Mouse (Mus musculus) midbrain, postnatal 0 days (tissue): ENCODE results near the gene Slc29a4. TPM values are rescaled to one million over a fixed set of nuclear protein-coding genes. Genes with fewer than 3 reads are reported as not detected.

Experiments
- ATAC-seq: fragments of 200-750 bp; cut with Nextera tagmentation; 2 replicates; pipeline ENCODE4 v1.8.0; 2017; ENCODE audit warnings: moderate number of reproducible peaks, mild to moderate bottlenecking, moderate TSS enrichment, moderate library complexity; ENCODE audit not compliant: low FRiP score
- DNase-seq: peaks from one replicate; pipeline ENCODE4 v3.0.0-alpha.2; 2015; ENCODE audit warnings: low spot score
- H3K27ac ChIP-seq: fragments of 300-500 bp; sonication (generic); 2 replicates; pipeline ENCODE4 v1.5.1; 2014; ENCODE audit warnings: low read depth, mild to moderate bottlenecking, low read length, mixed read lengths
- H3K27me3 ChIP-seq: fragments of 300-500 bp; sonication (generic); 2 replicates; pipeline ENCODE4 v1.6.1; 2014; ENCODE audit warnings: low read length, control low read depth, mixed read lengths; ENCODE audit not compliant: insufficient read depth
- H3K36me3 ChIP-seq: fragments of 300-500 bp; sonication (generic); 2 replicates; pipeline ENCODE4 v1.6.1; 2014; ENCODE audit warnings: low read length, control low read depth, mixed read lengths; ENCODE audit not compliant: insufficient read depth
- H3K4me1 ChIP-seq: fragments of 300-500 bp; sonication (generic); 2 replicates; pipeline ENCODE4 v1.6.1; 2014; ENCODE audit warnings: mild to moderate bottlenecking, control low read depth, antibody characterized with exemption, low read length, mixed read lengths; ENCODE audit not compliant: insufficient read depth
- H3K4me2 ChIP-seq: fragments of 300-500 bp; sonication (generic); 2 replicates; pipeline ENCODE4 v1.6.1; 2014; ENCODE audit warnings: low read depth, mild to moderate bottlenecking, low read length, mixed read lengths; ENCODE audit not compliant: poor library complexity, severe bottlenecking
- H3K4me3 ChIP-seq: fragments of 300-500 bp; sonication (generic); 2 replicates; pipeline ENCODE4 v1.5.1; 2014; ENCODE audit warnings: low read depth, mild to moderate bottlenecking, low read length, moderate library complexity
- H3K9ac ChIP-seq: fragments of 300-500 bp; sonication (generic); replicated peaks from 2 replicates; pipeline ENCODE4 v1.6.1; 2014; ENCODE audit warnings: mild to moderate bottlenecking, low read length, moderate library complexity, mixed read lengths; ENCODE audit not compliant: poor library complexity, severe bottlenecking
- H3K9me3 ChIP-seq: fragments of 300-500 bp; sonication (generic); 2 replicates; pipeline ENCODE4 v1.6.1; 2016; ENCODE audit warnings: low read length, control low read depth
- CTCF ChIP-seq: IDR thresholded peaks from 2 replicates; pipeline ENCODE4 v1.5.1; 2016; ENCODE audit warnings: antibody characterized with exemption, mild to moderate bottlenecking
- WGBS: fragments of 180-500 bp; shearing (Covaris S2); extraction: QIAGEN DNeasy Blood & Tissue Kit; methylation state at CpG from one replicate; pipeline ENCODE4 v1.1.7; 2014; 5-methylcytosine and 5-hydroxymethylcytosine counted together
- polyA plus RNA-seq: library from polyadenylated mRNA; unstranded; fragments of >200 nt; fragmentation: Nextera tagmentation; extraction: Ambion mirVana; gene quantifications from 2 replicates; pipeline ENCODE4 v1.2.1, GENCODE M21; 2015
- total RNA-seq: library from RNA; depleted of rRNA; stranded (reverse); fragments of >200 nt; gene quantifications from 2 replicates; pipeline ENCODE4 v1.2.3, GENCODE M21; 2014; rRNA removed

Slc29a4 gene
- total and polyA plus RNA-seq, 2 experiments from 2014 or later, result 67.1 to 67.6 TPM

- peak; percentile 87 for TF ChIP-seq CTCF
- Histone ChIP-seq H3K9me3 (no peaks in the 10 kb centered on the region), H3K4me2 (no peak overlapping the region), H3K36me3 (peaks cover 51% of the 10 kb centered on the region), H3K4me1 (no peaks in the 10 kb centered on the region; the same call in 1 of the 2 replicates), H3K4me3 (no peak overlapping the region), H3K9ac (no peak overlapping the region), H3K27ac (peak overlapping the region; percentile 69), H3K27me3 (no peaks in the 10 kb centered on the region)
- WGBS, result 6% methylated on average over 7 of the region's 7 CpGs
- DNase-seq, result peak; percentile 92
- no peak for ATAC-seq
Observed at GRCm38 (mm10) chr5:142767937-142768336, 75.6 kb downstream of the Slc29a4 start.

GRCm38 (mm10) chr5:142768352-142769267 is 76.3 kb downstream of the Slc29a4 start:
- 35% methylated on average over 10 of the region's 10 CpGs for WGBS
- Histone ChIP-seq H3K4me2 (no peak overlapping the region), H3K27me3 (no peaks in the 10 kb centered on the region), H3K4me1 (no peaks in the 10 kb centered on the region; the same call in 1 of the 2 replicates), H3K9me3 (no peaks in the 10 kb centered on the region), H3K36me3 (peaks cover 54% of the 10 kb centered on the region), H3K9ac (peak overlapping the region; percentile 30; the same call in 1 of the 2 replicates), H3K4me3 (no peak overlapping the region), H3K27ac (peak overlapping the region; percentile 69)
- DNase-seq (no peak), ATAC-seq (no peak)
- no peak for TF ChIP-seq CTCF

- H3K4me1 ChIP-seq, result no peaks in the 10 kb centered on the region; the same call in 1 of the 2 replicates
- peak overlapping the region; percentile 69; the same call in 1 of the 2 replicates for H3K27ac ChIP-seq
- 63% methylated on average over 5 of the region's 5 CpGs for WGBS
- H3K4me2 ChIP-seq, result no peak overlapping the region
- DNase-seq (no peak), ATAC-seq (no peak)
- H3K9ac ChIP-seq, result no peak overlapping the region
- H3K27me3 ChIP-seq, result no peaks in the 10 kb centered on the region
- TF ChIP-seq CTCF, result no peak
- H3K4me3 ChIP-seq, result no peak overlapping the region
- peaks cover 50% of the 10 kb centered on the region for H3K36me3 ChIP-seq
- H3K9me3 ChIP-seq, result no peaks in the 10 kb centered on the region
Observed at GRCm38 (mm10) chr5:142769641-142770040, 77.3 kb downstream of the Slc29a4 start.

GRCm38 (mm10) chr5:142771034-142771433 is 78.7 kb downstream of the Slc29a4 start:
- Histone ChIP-seq H3K27ac (no peak overlapping the region), H3K4me3 (no peak overlapping the region), H3K4me2 (no peak overlapping the region), H3K9ac (no peak overlapping the region), H3K27me3 (no peaks in the 10 kb centered on the region), H3K4me1 (no peaks in the 10 kb centered on the region; the same call in 1 of the 2 replicates), H3K9me3 (no peaks in the 10 kb centered on the region), H3K36me3 (peaks cover 59% of the 10 kb centered on the region)
- DNase-seq (no peak), ATAC-seq (no peak)
- 87% methylated on average over 4 of the region's 4 CpGs for WGBS
- no peak for TF ChIP-seq CTCF

- Histone ChIP-seq H3K36me3 (peaks cover 55% of the 10 kb centered on the region), H3K4me1 (no peaks in the 10 kb centered on the region; the same call in 1 of the 2 replicates), H3K4me2 (no peak overlapping the region), H3K27me3 (no peaks in the 10 kb centered on the region), H3K9me3 (no peaks in the 10 kb centered on the region), H3K9ac (no peak overlapping the region), H3K27ac (no peak overlapping the region), H3K4me3 (no peak overlapping the region)
- TF ChIP-seq CTCF, result no peak
- WGBS, result 94% methylated on average over 15 of the region's 15 CpGs
- DNase-seq (no peak), ATAC-seq (no peak)
Observed at GRCm38 (mm10) chr5:142771964-142772363, 79.7 kb downstream of the Slc29a4 start.

Other genes starting within 250 kb of the Slc29a4 start
- 11.5 and 15.3 TPM in 2 replicates for gene Ap5z1, start 228.6 kb upstream of the Slc29a4 start, total RNA-seq
- 6.6 and 7.1 TPM in 2 replicates for gene Ap5z1, start 228.6 kb upstream of the Slc29a4 start, polyA plus RNA-seq
- gene Papolb, start 162.4 kb upstream of the Slc29a4 start, total RNA-seq, result 0.66 and 0.85 TPM in 2 replicates
- 0.09 and 0.14 TPM in 2 replicates for gene Papolb, start 162.4 kb upstream of the Slc29a4 start, polyA plus RNA-seq
- 17.0 and 20.4 TPM in 2 replicates for gene Radil, start 141.4 kb upstream of the Slc29a4 start, total RNA-seq
- gene Radil, start 141.4 kb upstream of the Slc29a4 start, polyA plus RNA-seq, result 15.4 and 17.2 TPM in 2 replicates
- 114 and 153 TPM in 2 replicates for gene Mmd2, start 83.7 kb upstream of the Slc29a4 start, total RNA-seq
- 120 and 137 TPM in 2 replicates for gene Mmd2, start 83.7 kb upstream of the Slc29a4 start, polyA plus RNA-seq
- 61.5 and 69.7 TPM in 2 replicates for gene Wipi2, start 64.8 kb upstream of the Slc29a4 start, total RNA-seq
- 40.0 and 42.3 TPM in 2 replicates for gene Wipi2, start 64.8 kb upstream of the Slc29a4 start, polyA plus RNA-seq
- 114 and 142 TPM in 2 replicates for gene Tnrc18, start 125.2 kb downstream of the Slc29a4 start, total RNA-seq
- 17.4 and 19.4 TPM in 2 replicates for gene Tnrc18, start 125.2 kb downstream of the Slc29a4 start, polyA plus RNA-seq
- 52.8 and 67.5 TPM in 2 replicates for gene Fbxl18, start 202.9 kb downstream of the Slc29a4 start, total RNA-seq
- 25.5 and 27.5 TPM in 2 replicates for gene Fbxl18, start 202.9 kb downstream of the Slc29a4 start, polyA plus RNA-seq
- 5,191 and 5,200 TPM in 2 replicates for gene Actb, start 214.2 kb downstream of the Slc29a4 start, total RNA-seq
- 15,915 and 17,004 TPM in 2 replicates for gene Actb, start 214.2 kb downstream of the Slc29a4 start, polyA plus RNA-seq